Mouse (Mus musculus): ENCODE measurements around the gene Gsn.

Gene Gsn

DNA sequence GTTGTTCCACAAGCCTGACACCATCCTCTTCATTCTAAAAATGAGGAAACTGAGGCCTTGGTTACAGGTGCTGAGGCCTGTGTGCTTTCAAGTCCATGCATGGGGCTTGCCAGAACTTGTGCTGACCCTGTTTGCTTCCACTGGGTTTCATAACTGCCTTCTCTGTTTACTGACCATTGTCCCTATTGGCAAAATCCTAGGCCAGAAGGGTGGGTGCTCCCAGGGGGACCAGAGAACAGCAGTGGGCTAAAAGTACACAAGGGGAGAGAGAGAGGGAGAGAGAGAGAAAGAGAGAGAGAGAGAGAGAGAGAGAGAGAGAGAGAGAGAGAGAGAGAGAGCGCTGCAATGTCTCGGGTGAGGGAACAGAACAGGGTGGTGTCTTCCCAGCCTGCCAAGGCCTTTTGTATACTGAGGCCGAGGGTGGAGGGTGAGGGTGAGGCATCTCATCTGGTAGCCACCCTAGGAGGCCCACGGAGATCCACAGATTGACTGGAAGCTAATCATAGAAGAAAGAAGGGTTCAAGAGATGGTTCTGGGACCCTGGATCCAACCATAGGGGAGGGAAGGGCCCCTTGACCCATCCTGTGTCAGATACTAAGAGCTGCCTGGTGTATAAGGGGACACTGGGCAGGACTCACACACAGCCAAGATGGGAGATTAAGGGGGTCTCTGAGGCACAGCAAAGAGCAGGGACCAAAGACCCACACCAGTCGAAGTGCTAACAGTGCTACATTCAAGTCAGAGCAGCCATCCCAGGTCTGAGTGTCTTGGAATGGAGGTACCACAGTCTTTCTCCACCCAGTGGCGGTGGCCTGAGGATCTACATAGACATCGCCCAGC lies 22.4 kb downstream of the Gsn start:
- DNase-seq (ENCODE audit: low read depth, low spot score) = no peak

DNA sequence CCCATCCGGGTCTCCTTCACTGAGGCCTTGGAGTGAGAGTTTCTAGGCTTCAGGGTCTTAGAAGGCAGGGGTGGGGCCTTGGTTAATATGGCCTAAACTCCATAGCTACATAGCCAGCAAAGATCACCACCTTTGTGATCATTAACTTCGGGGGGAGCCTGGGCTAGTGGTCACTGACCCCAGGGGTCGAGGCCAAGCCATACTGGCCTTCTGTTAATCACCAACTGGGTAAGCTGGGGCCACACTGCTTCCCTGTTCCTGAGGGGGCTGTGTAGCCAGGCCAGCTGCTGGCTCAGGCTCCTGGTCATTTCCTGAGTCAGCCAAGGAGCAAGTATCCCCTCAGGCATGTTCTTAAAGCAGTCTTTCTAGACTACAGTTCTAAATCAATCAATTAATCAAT lies 23.8 kb downstream of the Gsn start:
- no peak for DNase-seq (ENCODE audit: low read depth, low spot score)

DNA sequence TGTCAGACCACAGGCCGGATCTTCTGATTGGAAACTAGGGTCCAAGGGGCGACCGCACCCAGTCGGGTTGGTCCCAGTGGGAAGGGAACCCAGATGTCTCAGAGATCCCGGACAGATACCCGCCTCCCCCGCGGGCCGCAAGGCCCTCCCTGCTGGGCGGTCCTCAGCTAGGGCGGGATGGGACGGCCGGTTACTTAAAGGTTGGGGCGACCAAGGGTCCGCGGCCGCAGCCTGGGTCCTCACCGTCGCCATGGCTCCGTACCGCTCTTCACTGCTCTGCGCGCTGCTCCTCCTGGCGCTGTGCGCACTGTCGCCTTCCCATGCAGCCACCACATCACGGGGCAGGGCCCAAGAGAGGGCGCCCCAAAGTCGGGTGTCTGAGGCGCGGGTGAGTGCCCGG lies 26.0 kb downstream of the Gsn start:
- no peak for DNase-seq (ENCODE audit: low read depth, low spot score)

DNA sequence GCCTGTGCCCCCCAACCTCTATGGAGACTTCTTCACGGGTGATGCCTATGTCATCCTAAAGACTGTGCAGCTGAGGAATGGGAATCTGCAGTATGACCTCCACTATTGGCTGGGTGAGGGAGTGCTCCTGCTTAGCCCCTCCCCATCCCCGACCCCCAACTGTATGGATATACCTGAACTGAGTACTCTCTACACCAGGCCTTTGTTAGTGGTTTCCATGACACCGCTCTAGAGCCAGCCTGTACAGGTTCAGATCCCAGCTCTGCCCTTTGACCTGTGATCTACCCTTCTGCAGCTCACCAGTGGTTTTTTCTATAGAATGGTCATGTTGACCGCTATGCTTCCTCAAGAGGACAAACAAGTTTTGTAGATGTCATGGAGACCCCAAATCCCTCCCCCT lies 27.8 kb downstream of the Gsn start:
- DNase-seq (ENCODE audit: low read depth, low spot score) = no peak

DNA sequence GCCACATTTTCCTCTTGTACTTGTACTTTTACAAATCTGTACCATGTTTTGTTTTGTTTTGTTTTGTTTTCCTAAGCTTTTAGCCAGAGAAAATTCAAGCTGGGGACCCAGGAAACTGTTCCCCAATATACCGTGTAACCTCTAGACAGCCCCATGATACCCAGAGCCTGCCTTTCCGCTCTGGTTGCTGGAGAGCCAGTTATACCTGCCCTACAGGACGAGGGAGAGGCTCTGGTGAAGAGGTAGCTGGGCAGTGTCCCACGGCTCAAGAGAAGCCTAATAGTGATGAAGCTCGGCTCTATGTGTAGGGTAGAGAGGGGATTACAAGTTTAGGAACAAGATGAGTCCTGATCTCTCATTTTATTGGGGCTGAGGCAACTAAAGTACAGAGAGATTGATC lies 29.0 kb downstream of the Gsn start:
- no peak for DNase-seq (ENCODE audit: low read depth, low spot score)

DNA sequence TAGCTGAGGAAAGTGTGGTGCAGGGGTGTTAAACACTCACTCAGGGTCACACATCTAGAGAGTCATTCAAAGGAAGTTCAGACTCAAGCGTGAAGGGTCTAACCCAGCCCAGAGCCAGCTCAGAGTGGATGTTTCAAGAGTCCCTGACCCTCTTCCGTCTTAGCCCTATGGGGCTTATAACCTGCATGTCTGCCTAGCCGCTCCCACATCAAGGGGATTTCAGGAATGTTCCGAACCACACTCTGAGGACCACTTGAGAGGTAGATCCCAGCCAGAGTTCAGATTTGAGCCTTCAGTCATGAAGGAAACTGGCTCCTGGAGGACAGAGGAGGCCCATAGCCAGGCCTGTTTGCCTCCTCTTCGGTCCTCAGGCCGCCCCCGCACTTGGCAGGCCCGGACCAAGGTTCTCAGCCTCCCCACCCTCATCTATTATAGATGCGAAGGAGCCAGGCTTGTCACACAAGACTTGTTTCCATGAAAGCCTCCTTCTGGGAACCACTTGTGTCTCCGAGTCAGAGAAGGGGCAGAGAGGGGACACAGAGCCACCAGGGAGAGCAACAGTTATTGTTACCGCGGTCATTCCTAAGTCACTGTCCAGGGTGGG lies 30.9 kb downstream of the Gsn start:
- no peak for DNase-seq (ENCODE audit: low read depth, low spot score)

DNA sequence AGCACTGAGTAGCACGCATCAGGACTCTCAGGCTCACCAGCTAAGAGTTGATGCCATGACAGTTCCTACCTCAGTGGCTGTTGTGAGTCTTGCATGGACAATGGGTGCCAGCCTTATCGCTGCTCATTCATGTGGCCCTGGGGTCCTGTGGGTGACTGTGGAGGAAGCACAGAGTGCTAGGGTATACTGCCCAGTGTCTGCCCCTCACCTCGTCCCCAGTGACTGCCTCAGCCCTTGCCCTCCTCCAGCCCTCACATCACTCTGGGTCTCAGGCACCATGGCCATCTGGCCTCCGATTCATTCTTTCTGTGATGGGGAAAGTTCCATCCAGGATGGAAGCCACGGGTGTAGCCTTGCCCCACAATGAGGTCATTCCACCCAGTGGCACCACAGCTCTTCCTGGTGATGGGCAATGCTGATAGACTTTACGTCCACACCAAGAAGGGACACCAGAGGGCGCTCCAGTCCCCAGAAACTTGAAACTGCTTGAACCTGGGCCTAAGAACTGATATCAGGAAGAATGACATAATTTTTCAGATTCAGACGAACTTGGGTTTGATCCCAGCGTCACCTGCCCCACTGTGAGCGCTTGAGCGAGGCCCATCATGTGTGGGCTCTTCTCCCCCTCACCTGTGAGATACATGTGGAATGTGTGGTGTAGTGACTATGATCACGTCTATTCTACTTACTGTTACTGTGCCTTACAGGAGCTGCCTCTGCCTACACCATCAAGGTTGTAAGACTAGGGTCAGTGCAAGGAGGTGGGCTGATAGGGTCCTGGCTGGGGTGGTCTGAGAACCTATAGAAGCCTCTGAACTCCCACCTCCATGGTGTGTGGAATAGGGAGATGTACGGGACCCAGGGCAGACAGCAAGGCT lies 32.8 kb downstream of the Gsn start:
- DNase-seq (ENCODE audit: low read depth, low spot score) = peak; percentile 62

DNA sequence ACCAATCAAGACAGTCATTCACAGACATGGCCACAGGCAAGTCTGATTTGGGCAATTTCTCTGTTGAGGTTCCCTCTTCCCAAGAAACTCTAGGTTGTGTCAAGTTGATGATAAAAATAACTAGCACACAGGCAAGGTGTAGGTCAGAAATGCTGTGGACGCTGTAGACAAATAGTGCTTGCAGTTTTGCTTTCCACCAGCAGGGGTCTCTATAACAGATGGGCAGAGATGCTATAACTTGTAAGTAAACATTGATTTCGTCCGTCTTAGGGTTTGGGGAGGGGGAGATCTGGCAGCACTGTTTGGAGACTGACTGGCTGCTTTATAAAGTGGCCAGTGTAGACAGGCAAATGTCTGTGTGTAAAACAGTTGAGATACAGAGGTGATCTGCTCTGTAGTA lies 35.7 kb downstream of the Gsn start:
- DNase-seq (ENCODE audit: low read depth, low spot score) = peak; percentile 57

DNA sequence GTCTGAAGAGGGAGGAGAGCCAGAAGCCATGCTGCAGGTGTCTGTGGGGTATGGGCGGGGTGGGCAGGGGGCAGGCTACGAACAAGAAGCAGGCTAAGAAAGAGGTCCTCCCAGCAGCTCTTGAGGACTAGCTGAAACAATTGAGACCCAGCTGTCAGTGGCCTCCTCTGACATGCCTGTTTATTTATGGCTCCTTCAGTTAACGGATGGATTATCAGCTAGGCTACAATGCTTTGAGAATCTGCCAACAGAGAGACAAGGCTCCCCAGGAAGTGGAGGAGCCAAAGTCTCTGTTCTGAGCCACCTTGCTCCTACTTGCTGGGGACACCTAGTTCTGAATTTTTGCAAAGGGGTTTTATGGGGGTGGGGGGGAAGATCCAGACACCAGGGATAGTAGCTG lies 36.5 kb downstream of the Gsn start:
- DNase-seq (ENCODE audit: low read depth, low spot score) = no peak

DNA sequence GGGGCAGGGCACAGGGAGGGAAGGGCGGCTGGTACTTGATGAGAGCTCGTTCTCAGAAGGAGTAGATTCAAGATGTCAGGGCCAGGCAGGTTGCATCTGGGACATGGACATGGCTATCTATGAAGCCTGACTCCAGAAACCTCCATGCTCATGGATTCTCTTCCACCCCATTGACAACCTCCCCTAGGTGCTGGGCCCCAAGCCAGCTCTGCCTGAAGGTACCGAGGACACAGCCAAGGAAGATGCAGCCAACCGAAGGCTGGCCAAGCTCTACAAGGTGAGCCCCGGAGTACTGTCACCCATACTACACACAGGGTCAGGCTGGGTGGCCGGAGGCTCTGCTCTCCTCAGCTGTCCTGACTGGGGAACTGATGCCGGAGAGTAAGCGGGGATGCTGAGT lies 37.1 kb downstream of the Gsn start:
- no peak for DNase-seq (ENCODE audit: low read depth, low spot score)

DNA sequence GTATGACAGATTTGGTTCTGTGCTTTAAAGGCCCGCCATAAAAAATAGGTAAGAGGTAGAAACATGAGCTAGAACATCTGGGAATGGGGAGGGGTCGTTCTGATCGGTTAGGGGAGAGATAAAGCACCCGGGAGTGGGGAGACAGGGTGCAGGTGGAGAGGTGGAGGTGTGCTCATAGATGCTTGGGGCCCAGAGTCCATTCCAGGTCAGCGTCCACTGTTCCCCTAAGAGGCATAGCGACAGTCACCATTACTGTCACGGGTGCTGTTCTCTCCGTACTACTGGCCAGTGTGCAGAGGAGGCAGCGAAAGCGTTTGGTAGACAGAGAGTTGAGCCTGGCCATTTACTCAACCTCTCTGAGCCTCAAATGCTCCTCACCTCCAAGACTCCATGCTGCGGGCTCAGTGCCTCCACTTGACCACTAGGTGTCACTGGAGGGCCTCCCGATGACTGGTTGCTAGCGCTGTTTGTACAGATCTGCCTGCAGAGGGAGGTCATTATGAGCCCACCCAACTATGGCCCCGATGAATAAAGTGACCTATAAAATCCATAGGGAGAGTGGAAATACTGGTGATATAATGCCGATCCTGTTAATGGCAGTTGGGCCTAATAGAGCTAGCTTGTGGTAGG lies 41.6 kb downstream of the Gsn start:
- peak; percentile 77 for DNase-seq (ENCODE audit: low read depth, low spot score)

DNA sequence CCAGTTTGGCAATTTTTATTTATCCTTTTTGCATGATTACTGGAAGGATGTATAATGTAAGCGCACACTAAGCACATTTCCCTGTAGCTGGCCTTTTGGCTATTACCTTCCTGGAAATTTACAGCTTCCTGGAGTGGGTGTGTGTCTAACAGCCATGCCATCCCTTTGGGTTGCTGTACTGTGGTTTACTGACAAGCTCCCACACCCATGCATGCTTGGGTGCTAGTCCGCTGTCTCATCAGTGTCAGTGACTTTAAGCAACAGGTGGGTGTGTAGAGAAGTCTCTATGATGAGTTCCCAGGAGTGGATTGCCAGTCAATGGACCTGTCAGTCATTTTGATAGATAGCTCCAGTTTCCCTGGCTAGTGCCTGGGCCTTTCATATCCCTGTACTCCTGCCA lies 43.3 kb downstream of the Gsn start:
- no peak for DNase-seq (ENCODE audit: low read depth, low spot score)

DNA sequence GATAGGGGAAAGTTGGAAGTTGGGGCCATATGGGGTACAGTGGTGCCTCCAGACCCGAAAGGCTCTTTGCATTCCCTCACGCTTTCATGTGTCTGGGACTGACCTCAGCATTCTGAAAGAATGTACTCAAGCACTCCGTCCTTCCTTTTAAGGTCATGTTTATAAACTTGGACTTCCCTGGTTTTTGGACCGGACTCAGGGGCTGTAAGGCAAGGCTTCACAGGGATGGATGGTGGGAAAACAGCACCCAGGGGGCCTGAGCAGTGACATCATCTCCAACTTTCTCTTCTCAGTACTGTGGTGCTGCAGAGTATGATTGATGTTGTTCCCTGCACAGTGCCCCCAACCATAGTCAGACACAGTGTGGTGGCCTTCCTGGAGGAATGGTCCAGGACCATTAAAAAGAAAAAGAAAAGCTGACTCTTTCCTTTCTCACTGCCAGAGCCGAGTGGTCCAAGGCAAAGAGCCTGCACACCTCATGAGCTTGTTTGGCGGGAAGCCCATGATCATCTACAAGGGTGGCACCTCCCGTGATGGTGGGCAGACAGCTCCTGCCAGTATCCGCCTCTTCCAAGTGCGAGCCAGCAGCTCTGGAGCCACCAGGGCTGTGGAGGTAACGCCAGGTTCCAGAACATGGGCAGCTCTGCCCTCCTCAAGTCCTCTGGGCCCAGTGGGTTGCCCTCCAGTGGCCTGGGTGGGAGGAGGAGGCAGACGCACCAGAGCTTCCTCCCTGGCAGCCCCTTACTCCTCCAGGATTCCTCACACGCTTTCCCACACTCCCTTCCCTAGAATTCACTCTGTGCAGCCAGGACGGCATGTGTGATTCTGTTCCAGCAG lies 46.1 kb downstream of the Gsn start:
- DNase-seq (ENCODE audit: low read depth, low spot score) = no peak

DNA sequence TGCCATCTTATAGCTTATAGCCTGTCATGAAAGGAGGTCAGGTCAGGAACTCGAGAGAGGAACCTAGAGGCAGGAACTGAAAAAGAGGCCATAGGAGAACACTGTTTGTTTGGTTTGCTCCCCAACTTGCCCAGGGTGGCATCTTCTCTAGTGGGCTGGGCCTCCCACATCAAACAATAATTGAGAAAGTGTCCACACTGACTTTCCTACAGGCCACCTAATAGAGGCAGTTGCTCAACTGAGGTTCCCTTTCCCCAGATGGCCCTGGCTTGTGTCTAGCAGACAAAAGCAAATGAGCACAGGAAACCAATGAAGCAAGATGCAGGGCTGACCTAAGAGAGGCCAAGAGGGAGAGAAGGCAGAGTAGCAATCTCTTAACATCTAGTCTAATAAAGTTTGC lies 52.0 kb downstream of the Gsn start:
- no peak for DNase-seq (ENCODE audit: low read depth, low spot score)

DNA sequence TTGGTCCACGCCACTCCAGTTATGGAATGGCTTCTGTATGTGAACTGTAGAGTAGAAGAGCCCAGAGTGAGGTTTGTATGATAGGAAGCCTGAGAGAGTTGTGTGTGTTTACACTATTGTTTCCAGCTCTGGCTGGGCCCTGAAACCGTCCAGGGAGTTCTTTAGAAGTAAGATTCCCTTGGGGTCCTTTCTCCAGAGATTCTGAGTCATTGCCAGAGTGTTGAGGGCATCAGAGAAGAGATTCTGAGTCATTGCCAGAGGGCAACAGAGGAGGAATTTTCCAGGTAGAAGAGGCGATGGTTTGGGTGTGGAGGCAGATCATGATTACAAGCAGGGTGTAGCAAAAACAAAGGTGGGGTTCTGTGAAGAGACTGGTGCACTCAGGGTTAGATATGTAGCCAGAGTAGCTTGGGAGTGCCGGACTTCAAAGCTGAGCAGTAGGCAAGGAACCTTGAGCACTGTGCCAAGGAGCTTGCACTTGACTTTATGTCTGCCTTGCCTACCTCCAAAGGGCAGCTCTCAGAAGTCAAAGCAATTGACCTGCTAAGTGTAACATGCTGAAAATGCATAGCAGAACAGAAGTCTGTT lies 53.8 kb downstream of the Gsn start:
- no peak for DNase-seq (ENCODE audit: low read depth, low spot score)

DNA sequence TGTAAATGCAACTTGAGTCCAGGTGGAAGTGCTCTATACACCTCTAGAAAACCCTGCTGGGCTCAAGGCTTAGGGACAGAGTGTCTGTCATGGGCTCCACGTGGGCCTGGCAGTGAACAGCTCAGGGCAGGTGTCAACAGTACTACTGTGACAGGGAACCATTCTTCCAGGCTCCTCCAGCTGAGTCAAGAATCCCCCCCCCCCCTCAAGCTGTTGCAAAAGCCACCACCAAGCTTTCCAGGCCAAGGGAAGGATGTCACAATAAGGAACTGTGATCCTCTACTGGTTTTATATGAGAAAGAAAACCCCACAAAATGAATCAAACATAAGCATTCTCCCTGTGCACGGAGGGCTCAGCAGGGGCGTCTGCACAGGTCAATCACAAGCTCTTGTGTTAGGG lies 58.1 kb downstream of the Gsn start:
- no peak for DNase-seq (ENCODE audit: low read depth, low spot score)

DNA sequence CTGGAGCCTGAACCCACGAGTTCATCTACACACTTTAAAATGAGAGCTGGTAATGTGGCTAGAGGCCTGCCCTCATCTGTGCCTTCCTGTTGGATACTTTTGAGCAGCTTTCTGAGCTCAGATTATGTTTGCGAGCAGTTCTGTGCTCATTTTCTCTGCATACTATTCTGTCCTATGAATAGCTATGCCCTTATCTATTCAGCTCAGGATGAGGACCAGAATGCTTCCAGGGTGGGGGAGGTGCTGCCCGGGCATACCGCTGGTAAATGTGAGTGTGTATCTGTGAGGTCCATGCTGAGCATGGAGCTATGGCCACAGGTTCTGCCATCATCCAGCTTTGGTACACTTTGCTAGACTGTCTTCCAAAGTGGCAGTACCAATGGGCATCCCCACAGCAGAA lies 61.4 kb downstream of the Gsn start:
- DNase-seq (ENCODE audit: low read depth, low spot score) = no peak

DNA sequence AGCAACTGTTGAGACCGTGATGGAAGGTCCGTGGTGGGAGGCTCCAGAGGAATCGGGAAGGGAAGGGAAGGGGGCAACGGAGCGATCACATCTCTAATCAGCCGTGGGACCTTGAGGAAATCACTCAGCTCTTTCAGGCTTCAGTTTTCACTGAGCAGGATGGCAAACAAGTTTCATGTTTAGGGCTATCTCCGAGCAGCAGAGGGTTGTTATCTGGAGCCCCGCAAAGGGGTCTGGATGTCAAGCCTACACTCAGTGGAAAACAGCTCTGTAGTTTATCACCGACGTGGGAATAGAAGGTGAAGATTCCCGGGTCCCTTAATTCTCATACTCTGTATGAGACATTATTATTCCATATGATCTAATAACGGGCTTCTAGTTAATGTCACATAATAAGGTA lies 62.2 kb downstream of the Gsn start:
- DNase-seq (ENCODE audit: low read depth, low spot score) = no peak

DNA sequence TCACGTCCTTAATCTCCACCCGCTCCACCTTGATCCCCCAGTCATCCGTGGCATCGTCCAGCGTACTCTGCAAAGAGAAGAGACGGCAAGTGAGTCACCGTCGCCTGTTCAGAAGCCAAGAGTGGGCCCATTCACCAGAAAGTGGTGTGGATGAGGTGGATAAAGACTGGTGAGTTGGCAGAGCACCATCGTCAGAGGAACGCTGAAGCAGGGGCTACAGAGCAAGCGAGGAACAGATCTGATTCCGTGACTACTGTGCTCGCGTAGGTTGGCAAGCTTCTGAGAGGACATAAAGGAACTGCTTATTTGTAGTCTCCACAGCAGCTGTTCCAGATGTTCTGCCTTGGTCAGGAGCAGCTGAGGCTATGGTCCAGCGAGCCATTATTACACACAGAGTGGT lies 64.2 kb downstream of the Gsn start:
- DNase-seq (ENCODE audit: low read depth, low spot score) = no peak

DNA sequence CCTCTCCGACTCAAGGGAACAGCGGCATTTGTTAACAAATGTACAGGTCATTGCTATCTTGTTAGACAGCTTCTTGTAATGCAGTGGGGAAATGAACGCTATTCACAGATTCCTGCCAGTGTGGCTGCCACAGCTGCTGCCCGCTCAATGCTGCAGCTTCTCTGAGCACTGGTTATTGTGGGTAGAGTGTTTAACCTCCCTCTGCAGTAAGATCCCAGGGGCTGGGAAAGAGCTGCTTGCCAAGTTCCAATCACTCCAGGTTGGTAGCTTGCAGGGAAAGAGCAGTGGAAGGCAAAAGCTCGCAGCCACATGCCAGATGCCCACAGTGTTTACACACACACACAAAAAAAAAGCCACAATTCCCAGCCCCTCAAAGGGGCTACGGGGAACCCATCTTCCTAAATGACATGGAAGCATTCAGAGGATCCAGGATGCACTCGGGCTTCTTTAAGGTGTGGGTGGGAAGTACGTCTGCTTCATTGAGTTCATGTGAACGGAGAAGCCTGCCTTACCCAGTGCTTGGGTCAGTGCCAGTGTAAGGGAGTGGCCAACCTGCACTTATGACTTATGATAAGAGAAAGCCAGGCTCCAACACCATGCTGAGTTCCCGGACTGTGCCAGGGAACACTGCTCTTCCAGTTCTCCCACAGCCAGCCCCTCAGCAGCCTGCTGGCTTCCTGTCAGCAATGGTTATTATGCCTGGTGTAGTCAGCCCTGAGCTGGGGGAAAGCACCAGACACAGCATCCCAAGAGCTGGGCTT lies 66.4 kb downstream of the Gsn start:
- no peak for DNase-seq (ENCODE audit: low read depth, low spot score)
